Mouse (Mus musculus) naive thymus-derived CD4-positive, alpha-beta T cell, adult 5 months (primary cell): Measurements from ENCODE around the gene Atp6v1fnb. TPM values are rescaled to one million over a fixed set of nuclear protein-coding genes. Genes with fewer than 3 reads are reported as not detected.

Experiments
- polyA plus RNA-seq: library from polyadenylated mRNA; unstranded; fragments of 100-300 nt; shearing (Covaris generic); gene quantifications from one replicate; pipeline ENCODE4 v1.2.1, GENCODE M21; 2017

Gene Atp6v1fnb
- polyA plus RNA-seq = not detected

GRCm38 (mm10) chr6:29471137-29471536, at the start of gene Atp6v1fnb:
TSS of gene Atp6v1fnb (plus strand) at chr6:29471437.

DNA sequence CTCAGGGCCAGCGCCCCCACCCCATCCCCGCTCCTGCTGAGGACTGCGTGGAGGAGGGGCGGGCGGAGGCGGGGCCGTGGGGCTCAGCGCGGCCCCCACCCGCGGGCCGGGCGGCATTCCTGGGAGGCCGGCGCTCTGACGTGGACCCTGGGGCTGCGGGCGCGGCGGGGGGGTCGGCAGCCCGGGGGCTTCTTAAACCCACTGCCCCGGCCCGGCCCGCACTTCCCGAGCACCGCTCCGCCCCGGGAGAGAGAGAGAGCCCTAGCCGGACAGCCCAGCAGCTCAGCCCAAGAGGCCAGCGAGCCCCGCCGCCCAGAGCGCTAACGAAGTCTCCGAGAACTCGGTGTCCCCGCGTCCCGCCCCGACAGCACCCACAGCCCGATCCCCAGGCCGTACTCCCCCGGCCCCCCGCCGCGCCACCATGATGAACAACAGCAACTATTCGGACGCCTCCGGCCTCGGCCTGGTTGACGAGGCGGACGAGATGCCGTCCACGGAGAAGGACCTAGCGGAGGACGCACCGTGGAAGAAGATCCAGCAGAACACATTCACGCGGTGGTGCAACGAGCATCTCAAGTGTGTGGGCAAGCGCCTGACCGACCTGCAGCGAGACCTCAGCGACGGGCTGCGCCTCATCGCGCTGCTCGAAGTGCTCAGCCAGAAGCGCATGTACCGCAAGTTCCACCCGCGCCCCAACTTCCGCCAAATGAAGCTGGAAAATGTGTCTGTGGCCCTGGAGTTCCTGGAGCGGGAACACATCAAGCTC, 38.0 kb upstream of the Atp6v1fnb start, which contains the start of gene Flnc:
Gene Flnc (plus strand): TSS at position 219 of the 766 bp plus-strand sequence.

DNA sequence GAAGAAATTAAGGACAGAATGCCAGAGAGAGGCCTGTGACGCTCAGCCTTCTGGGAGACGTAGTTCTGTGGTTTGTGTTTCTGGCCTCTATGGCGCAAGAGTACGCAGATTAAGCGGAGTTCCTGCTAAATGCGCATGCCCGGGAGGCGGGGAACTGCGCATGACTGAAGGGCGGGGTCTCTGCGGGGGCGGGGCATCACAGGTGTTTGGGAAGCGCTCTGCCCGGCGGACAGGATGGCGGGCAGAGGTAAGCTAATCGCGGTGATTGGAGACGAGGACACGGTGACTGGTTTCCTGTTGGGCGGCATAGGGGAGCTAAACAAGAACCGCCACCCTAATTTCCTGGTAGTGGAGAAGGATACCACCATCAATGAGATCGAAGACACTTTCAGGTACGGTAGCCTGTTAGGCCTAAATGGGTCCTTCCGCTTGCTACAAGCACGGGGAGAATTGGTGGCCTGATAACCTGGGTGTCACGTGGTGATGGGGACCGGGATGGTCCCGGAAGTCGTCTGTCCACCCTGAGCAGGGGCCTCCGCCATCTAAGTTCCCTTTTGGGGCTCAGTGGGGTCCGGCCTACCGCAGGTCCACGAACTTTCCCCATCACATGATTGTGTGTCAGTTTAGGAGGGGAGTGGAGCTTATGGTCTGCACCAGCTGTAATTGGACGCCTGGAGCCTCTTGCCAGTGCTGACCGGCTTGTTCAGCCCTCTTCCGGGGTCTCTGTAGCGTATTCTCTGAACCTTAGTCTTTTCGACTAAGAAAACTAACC, 3.5 kb upstream of the Atp6v1fnb start, which contains the start of gene Atp6v1f:
Gene Atp6v1f (plus strand): TSS at position 136 of the 772 bp plus-strand sequence.

DNA sequence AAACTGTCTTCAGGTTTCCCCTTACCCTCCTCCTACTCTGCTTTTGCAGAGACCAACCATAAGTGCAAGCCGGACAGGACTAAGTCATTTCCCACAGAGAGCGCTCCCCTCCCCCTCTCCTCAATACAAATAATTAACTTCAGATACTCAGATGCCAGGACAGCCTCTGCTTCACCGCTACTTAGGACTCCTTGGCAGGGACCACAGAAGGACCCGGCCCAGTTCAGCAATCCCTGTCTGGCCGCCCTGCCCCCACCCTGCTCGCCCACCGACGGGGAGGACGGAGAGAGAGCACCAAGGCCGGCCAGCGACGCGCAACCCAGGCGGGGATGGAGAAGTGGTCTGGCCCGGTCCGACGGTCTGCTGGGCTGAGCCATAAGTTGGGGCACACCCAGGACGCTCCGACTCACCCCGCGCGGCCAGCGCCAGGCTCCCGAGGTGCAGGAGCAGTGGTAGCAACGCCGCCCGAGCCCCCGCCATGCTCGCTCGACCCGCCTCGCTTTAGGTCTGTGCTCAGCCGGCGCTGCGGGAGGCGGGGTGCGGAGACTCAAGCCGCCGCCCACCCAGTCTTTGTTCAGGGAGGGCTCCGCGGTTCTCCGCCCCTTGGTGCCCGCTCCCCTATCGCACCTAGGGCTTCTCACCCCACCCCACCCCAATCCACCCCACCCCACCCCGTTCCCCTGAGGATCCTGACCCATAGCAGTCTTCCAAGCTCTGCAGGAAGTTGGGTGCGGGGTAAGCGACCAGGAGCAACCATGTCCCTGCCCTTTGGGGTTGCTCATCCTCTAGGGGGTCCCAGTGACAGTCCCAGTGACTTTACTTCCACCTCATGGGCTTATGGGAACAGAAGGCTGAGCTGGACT, 36.4 kb downstream of the Atp6v1fnb start, which contains the start of gene Kcp:
Gene Kcp (minus strand): TSS at position 506 of the 863 bp plus-strand sequence.

Other genes starting within 250 kb of the Atp6v1fnb start
- gene Hilpda, start 198.9 kb upstream of the Atp6v1fnb start, polyA plus RNA-seq = 25.5 TPM
- gene Fam71f2, start 191.8 kb upstream of the Atp6v1fnb start, polyA plus RNA-seq = 0.73 TPM
- not detected for gene Fam71f1, start 152.3 kb upstream of the Atp6v1fnb start, polyA plus RNA-seq
- 89.1 TPM for gene Calu, start 123.4 kb upstream of the Atp6v1fnb start, polyA plus RNA-seq
- 0.27 TPM for gene Opn1sw, start 83.0 kb upstream of the Atp6v1fnb start, polyA plus RNA-seq
- gene Ccdc136, start 75.1 kb upstream of the Atp6v1fnb start, polyA plus RNA-seq = not detected
- not detected for gene Flnc, start 38.2 kb upstream of the Atp6v1fnb start, polyA plus RNA-seq
- 277 TPM for gene Atp6v1f, start 3.7 kb upstream of the Atp6v1fnb start, polyA plus RNA-seq
- not detected for gene Kcp, start 36.5 kb downstream of the Atp6v1fnb start, polyA plus RNA-seq
- 2.4 TPM for gene Irf5, start 55.2 kb downstream of the Atp6v1fnb start, polyA plus RNA-seq
- gene Tnpo3, start 138.4 kb downstream of the Atp6v1fnb start, polyA plus RNA-seq = 105 TPM
- 0.15 TPM for gene Tspan33, start 222.8 kb downstream of the Atp6v1fnb start, polyA plus RNA-seq